Mouse (Mus musculus) hindbrain, embryonic 15.5 days (tissue): Measurements from ENCODE around the gene Supt20. TPM values are rescaled to one million over a fixed set of nuclear protein-coding genes. Genes with fewer than 3 reads are reported as not detected.

ENCODE experiments used
- ATAC-seq: fragments of 200-750 bp; cut with Nextera tagmentation; 2 replicates; pipeline ENCODE4 v1.8.0; 2017; ENCODE audit warnings: low read depth, moderate number of reproducible peaks, moderate TSS enrichment; ENCODE audit not compliant: low FRiP score
- H3K27ac ChIP-seq: fragments of 300-500 bp; sonication (generic); replicated peaks from 2 replicates; pipeline ENCODE4 v1.5.1; 2015; ENCODE audit warnings: mild to moderate bottlenecking, inconsistent platforms
- H3K27me3 ChIP-seq: fragments of 300-500 bp; sonication (generic); 2 replicates; pipeline ENCODE4 v1.6.1; 2015; ENCODE audit warnings: control low read depth, inconsistent platforms
- H3K36me3 ChIP-seq: fragments of 300-500 bp; sonication (generic); 2 replicates; pipeline ENCODE4 v1.6.1; 2015; ENCODE audit warnings: control low read depth, inconsistent platforms
- H3K4me1 ChIP-seq: fragments of 300-500 bp; sonication (generic); replicated peaks from 2 replicates; pipeline ENCODE4 v1.6.1; 2015; ENCODE audit warnings: control low read depth, inconsistent platforms
- H3K4me2 ChIP-seq: fragments of 300-500 bp; sonication (generic); 2 replicates; pipeline ENCODE4 v1.6.1; 2015; ENCODE audit warnings: moderate library complexity, mild to moderate bottlenecking, inconsistent platforms
- H3K4me3 ChIP-seq: fragments of 300-500 bp; sonication (generic); 2 replicates; pipeline ENCODE4 v1.5.1; 2015; ENCODE audit warnings: mild to moderate bottlenecking, inconsistent platforms
- H3K9ac ChIP-seq: fragments of 300-500 bp; sonication (generic); 2 replicates; pipeline ENCODE4 v1.6.1; 2015; ENCODE audit warnings: inconsistent platforms
- H3K9me3 ChIP-seq: fragments of 300-500 bp; sonication (generic); 2 replicates; pipeline ENCODE4 v1.6.1; 2016; ENCODE audit warnings: control low read depth, inconsistent platforms
- WGBS: fragments of 180-500 bp; shearing (Covaris S2); methylation state at CpG from one replicate; pipeline ENCODE4 v1.1.7; 2015; 5-methylcytosine and 5-hydroxymethylcytosine counted together
- polyA plus RNA-seq: library from polyadenylated mRNA; unstranded; fragments of >200 nt; fragmentation: Nextera tagmentation; extraction: Ambion mirVana; gene quantifications from 2 replicates; pipeline ENCODE4 v1.2.1, GENCODE M21; 2015

The Supt20 gene
- polyA plus RNA-seq, result 82.4 and 87.7 TPM in 2 replicates

GRCm38 (mm10) chr3:54692202-54693055, at the start of gene Supt20:
Gene Supt20, plus strand, starts transcription at chr3:54692807.
- peak; percentile 99 for ATAC-seq
- peaks cover 9% of the 10 kb centered on the region for H3K4me1 ChIP-seq
- no peaks in the 10 kb centered on the region for H3K27me3 ChIP-seq
- peaks cover 18% of the 10 kb centered on the region for H3K36me3 ChIP-seq
- H3K4me3 ChIP-seq, result peak within 1 kb of the TSS; percentile 82
- H3K27ac ChIP-seq, result peak within 1 kb of the TSS; percentile 84
- peak within 1 kb of the TSS; percentile 62 for H3K9ac ChIP-seq
- 2% methylated on average over 65 of the region's 65 CpGs for WGBS
- no peaks in the 10 kb centered on the region for H3K9me3 ChIP-seq
- H3K4me2 ChIP-seq, result peak within 1 kb of the TSS; percentile 87

GRCm38 (mm10) chr3:54642851-54643250, 49.8 kb upstream of the Supt20 start:
- H3K4me1 ChIP-seq, result no peaks in the 10 kb centered on the region
- no peak overlapping the region for H3K4me3 ChIP-seq
- H3K9ac ChIP-seq, result no peak overlapping the region
- no peaks in the 10 kb centered on the region for H3K9me3 ChIP-seq
- 91% methylated on average over 1 of the region's 1 CpGs for WGBS
- H3K4me2 ChIP-seq, result no peak overlapping the region
- ATAC-seq, result no peak
- H3K27me3 ChIP-seq, result no peaks in the 10 kb centered on the region
- H3K27ac ChIP-seq, result no peak overlapping the region
- H3K36me3 ChIP-seq, result no peaks in the 10 kb centered on the region

GRCm38 (mm10) chr3:54647583-54647982, 45.0 kb upstream of the Supt20 start:
- Histone ChIP-seq H3K27ac (no peak overlapping the region), H3K27me3 (no peaks in the 10 kb centered on the region), H3K9me3 (no peaks in the 10 kb centered on the region), H3K4me1 (no peaks in the 10 kb centered on the region), H3K4me3 (no peak overlapping the region), H3K36me3 (no peaks in the 10 kb centered on the region), H3K9ac (no peak overlapping the region), H3K4me2 (no peak overlapping the region)
- no peak for ATAC-seq
- 63% methylated on average over 2 of the region's 2 CpGs for WGBS

GRCm38 (mm10) chr3:54651576-54651975, 41.0 kb upstream of the Supt20 start:
- Histone ChIP-seq H3K9ac (no peak overlapping the region), H3K9me3 (no peaks in the 10 kb centered on the region), H3K27ac (no peak overlapping the region), H3K27me3 (no peaks in the 10 kb centered on the region), H3K4me1 (no peaks in the 10 kb centered on the region), H3K4me2 (no peak overlapping the region), H3K36me3 (no peaks in the 10 kb centered on the region), H3K4me3 (no peak overlapping the region)
- WGBS, result 80% methylated on average over 4 of the region's 4 CpGs
- no peak for ATAC-seq

GRCm38 (mm10) chr3:54654169-54654568, 38.4 kb upstream of the Supt20 start:
- 92% methylated on average over 1 of the region's 1 CpGs for WGBS
- no peak overlapping the region for H3K4me3 ChIP-seq
- no peak overlapping the region for H3K9ac ChIP-seq
- no peak for ATAC-seq
- H3K4me1 ChIP-seq, result no peaks in the 10 kb centered on the region
- H3K4me2 ChIP-seq, result no peak overlapping the region
- H3K9me3 ChIP-seq, result no peaks in the 10 kb centered on the region
- no peaks in the 10 kb centered on the region for H3K36me3 ChIP-seq
- H3K27ac ChIP-seq, result no peak overlapping the region
- H3K27me3 ChIP-seq, result no peaks in the 10 kb centered on the region

GRCm38 (mm10) chr3:54657090-54657489, 35.5 kb upstream of the Supt20 start:
- H3K9ac ChIP-seq, result no peak overlapping the region
- no peak overlapping the region for H3K4me2 ChIP-seq
- H3K9me3 ChIP-seq, result no peaks in the 10 kb centered on the region
- H3K4me1 ChIP-seq, result no peaks in the 10 kb centered on the region
- WGBS, result 89% methylated on average over 3 of the region's 3 CpGs
- H3K4me3 ChIP-seq, result no peak overlapping the region
- no peak for ATAC-seq
- H3K27ac ChIP-seq, result no peak overlapping the region
- H3K36me3 ChIP-seq, result no peaks in the 10 kb centered on the region
- no peaks in the 10 kb centered on the region for H3K27me3 ChIP-seq

GRCm38 (mm10) chr3:54657888-54658626, 34.5 kb upstream of the Supt20 start:
- Histone ChIP-seq H3K4me2 (no peak overlapping the region), H3K27ac (no peak overlapping the region), H3K27me3 (no peaks in the 10 kb centered on the region), H3K36me3 (no peaks in the 10 kb centered on the region), H3K9me3 (no peaks in the 10 kb centered on the region), H3K4me1 (no peaks in the 10 kb centered on the region), H3K9ac (no peak overlapping the region), H3K4me3 (no peak overlapping the region)
- no peak for ATAC-seq
- WGBS, result 83% methylated on average over 6 of the region's 6 CpGs

GRCm38 (mm10) chr3:54659736-54660135, 32.9 kb upstream of the Supt20 start:
- WGBS, result 94% methylated on average over 2 of the region's 2 CpGs
- H3K4me3 ChIP-seq, result no peak overlapping the region

GRCm38 (mm10) chr3:54662411-54662810, 30.2 kb upstream of the Supt20 start:
- H3K27ac ChIP-seq, result no peak overlapping the region
- no peaks in the 10 kb centered on the region for H3K4me1 ChIP-seq
- H3K9ac ChIP-seq, result no peak overlapping the region
- H3K4me2 ChIP-seq, result no peak overlapping the region
- ATAC-seq, result no peak
- H3K9me3 ChIP-seq, result no peaks in the 10 kb centered on the region
- H3K4me3 ChIP-seq, result no peak overlapping the region
- no peaks in the 10 kb centered on the region for H3K36me3 ChIP-seq
- H3K27me3 ChIP-seq, result no peaks in the 10 kb centered on the region
- 66% methylated on average over 5 of the region's 5 CpGs for WGBS

More at GRCm38 (mm10) chr3:54659736-54660135, 32.9 kb upstream of the Supt20 start:
- Histone ChIP-seq H3K4me1 (no peaks in the 10 kb centered on the region), H3K9me3 (no peaks in the 10 kb centered on the region), H3K27me3 (no peaks in the 10 kb centered on the region), H3K9ac (no peak overlapping the region), H3K36me3 (no peaks in the 10 kb centered on the region), H3K4me2 (no peak overlapping the region), H3K27ac (no peak overlapping the region)
- no peak for ATAC-seq

- H3K4me2 ChIP-seq, result no peak overlapping the region
- 85% methylated on average over 3 of the region's 3 CpGs for WGBS
- no peak overlapping the region for H3K9ac ChIP-seq
- H3K27ac ChIP-seq, result no peak overlapping the region
- no peaks in the 10 kb centered on the region for H3K36me3 ChIP-seq
- H3K4me1 ChIP-seq, result no peaks in the 10 kb centered on the region
- no peak for ATAC-seq
- H3K4me3 ChIP-seq, result no peak overlapping the region
- no peaks in the 10 kb centered on the region for H3K27me3 ChIP-seq
- no peaks in the 10 kb centered on the region for H3K9me3 ChIP-seq
Observed at GRCm38 (mm10) chr3:54668141-54668540, 24.5 kb upstream of the Supt20 start.

GRCm38 (mm10) chr3:54668722-54669121, 23.9 kb upstream of the Supt20 start:
- Histone ChIP-seq H3K27ac (no peak overlapping the region), H3K4me2 (no peak overlapping the region), H3K9ac (no peak overlapping the region), H3K4me3 (no peak overlapping the region), H3K4me1 (no peaks in the 10 kb centered on the region), H3K27me3 (no peaks in the 10 kb centered on the region), H3K9me3 (no peaks in the 10 kb centered on the region), H3K36me3 (no peaks in the 10 kb centered on the region)
- ATAC-seq, result no peak
- WGBS, result 88% methylated on average over 6 of the region's 6 CpGs

GRCm38 (mm10) chr3:54669559-54669958, 23.0 kb upstream of the Supt20 start:
- Histone ChIP-seq H3K27me3 (no peaks in the 10 kb centered on the region), H3K9me3 (no peaks in the 10 kb centered on the region), H3K27ac (no peak overlapping the region), H3K4me1 (no peaks in the 10 kb centered on the region), H3K4me2 (no peak overlapping the region), H3K9ac (no peak overlapping the region), H3K4me3 (no peak overlapping the region), H3K36me3 (no peaks in the 10 kb centered on the region)
- ATAC-seq, result no peak
- WGBS, result 92% methylated on average over 6 of the region's 6 CpGs
